Mouse (Mus musculus) natural killer cell, adult 2 months (primary cell): ENCODE data around the gene Tpcn2.

ENCODE experiments used
- DNase-seq, 2 experiments: peaks; one replicate each; pipeline ENCODE4 v3.0.0; 2022; ENCODE audit warnings: low spot score in 2 of 2

Gene Tpcn2

DNA sequence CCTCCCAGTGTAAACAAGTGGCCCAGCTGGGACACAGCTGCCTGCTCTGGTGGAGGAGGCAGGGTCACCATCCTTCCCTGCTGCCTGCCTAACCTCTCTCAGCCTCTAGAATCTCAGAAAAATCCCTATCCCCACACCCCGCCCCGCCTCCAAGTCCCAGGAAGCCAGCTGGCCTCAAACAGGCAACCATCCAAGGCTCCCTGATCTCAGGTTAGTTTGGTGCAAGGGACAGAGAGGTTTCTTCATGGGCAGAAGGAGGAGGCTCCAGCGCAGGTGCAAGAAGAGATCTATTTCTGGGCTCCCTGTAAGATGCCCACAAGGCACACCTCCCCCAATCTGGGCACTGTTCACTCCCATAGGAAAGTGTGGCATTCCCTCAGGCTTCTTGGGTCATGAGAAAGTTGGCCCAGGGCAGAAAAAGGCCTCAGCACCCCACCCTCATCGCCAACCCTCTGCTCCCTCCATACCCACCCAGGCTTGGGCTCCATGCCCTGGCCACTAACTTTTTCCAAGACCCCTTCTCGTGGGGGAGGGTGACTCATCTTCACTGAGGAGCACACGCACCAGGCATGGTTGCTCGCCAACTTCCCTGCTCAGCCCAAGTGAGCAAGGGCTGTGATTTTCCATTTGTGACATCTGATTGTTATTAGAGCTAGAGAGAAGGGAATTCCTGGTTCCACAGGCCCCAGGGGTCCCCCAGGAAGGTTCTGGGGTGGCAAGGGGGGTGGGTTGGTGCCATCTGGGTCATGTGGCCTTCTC lies 15.9 kb upstream of the Tpcn2 start:
- DNase-seq, result no peak

DNA sequence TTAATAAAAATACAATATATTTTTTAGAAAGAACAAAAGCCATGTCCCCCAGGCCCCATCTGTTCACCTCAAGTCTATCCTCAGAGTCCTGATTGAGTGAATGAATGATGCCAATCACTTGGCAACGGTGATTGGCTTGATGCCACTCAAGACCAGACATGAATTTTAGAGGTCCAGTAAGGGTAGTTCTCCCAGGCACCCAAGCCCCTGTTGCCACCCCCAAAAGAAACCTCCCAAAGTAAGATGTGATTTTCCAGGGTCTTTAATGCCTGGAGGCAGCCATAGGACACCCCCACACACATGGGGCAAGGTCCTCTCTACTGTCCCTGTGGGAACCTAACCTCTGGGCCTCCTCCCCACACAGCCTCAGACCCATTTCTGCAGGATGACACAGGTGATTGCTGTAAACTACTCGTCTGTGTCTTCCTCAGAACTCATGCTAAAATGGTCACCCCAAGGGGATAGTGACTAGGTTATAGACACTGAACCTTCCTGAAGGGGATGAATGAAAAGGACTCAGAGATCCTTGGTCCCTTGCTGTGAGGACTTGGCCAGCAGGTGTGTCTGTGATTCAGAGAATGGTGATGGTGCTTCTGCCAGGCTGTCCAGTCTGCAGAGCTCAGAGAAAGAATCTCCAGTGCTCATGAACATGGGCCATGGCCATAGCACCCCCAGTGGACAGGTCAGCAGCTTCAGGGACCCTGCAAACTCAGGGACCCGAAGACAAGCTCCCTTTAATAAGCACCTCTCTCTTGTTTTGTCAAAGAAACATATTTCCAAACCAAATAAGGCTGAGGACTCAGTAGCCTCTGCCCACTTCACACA lies 15.1 kb upstream of the Tpcn2 start:
- DNase-seq, result no peak

- DNase-seq, result no peak
These were observed 10.0 kb upstream of the Tpcn2 start for GRCm38 (mm10) chr7:145293859-145294258.

DNA sequence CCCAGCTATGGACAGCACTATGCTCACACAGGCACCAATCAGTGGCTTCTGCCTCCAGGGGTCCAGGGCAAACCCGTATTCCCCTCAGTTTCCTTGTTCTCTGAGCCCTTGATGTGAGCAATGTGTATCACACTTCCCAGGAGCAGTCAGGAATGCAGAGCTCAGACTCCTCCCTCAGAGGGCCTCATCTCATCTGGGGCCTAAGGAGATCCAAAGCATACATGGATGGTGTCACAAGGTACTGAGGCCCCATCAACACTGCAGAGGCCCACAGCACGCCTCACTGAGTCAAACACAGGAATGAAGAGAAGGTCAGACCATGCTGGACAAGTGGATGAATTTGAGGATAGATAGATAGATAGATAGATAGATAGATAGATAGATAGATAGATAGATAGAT lies 8.9 kb upstream of the Tpcn2 start:
- DNase-seq, result no peak

GRCm38 (mm10) chr7:145291847-145292246 lies 8.0 kb upstream of the Tpcn2 start:
- no peak for DNase-seq

- DNase-seq, result no peak
These were observed 5.5 kb upstream of the Tpcn2 start for GRCm38 (mm10) chr7:145289302-145289701.

DNA sequence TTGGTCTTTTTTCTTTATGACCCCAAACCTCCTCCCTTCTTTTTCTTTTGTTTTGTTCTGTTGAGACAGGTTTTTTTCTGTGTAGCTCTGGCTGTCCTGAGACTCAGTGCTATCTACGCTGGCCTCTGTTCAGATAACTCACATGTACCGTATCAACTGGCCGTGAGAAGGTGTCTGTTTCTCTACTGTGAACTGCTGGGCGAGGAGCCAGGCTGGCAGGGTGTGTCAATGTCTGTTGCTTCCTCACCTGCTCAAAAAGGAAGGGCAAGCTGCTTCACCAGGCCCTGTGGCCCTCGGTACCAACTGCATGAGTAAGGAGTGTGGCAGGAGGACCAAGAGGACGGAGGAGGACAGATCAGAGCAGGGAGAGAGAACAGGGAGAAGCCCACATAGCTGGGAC lies 3.6 kb upstream of the Tpcn2 start:
- no peak for DNase-seq

DNA sequence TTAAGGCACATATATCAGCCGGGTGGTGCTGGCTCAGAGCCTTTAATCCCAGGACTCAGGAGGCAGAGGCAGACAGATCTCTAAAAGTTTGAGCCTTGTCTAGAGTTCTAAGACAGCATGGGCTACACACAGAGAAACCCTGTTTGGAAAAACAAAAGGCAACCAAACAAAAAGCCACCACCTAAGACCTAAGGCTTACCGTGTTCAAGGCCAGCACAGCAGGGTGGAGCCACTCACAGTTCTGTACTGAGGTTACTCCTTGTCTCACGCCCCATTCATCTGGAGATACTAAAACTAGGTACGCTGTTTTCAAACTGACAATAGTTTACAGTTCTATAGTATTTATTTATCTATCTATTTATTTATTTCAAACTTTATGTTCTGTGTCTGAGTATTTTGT lies 1.7 kb upstream of the Tpcn2 start:
- no peak for DNase-seq

DNA sequence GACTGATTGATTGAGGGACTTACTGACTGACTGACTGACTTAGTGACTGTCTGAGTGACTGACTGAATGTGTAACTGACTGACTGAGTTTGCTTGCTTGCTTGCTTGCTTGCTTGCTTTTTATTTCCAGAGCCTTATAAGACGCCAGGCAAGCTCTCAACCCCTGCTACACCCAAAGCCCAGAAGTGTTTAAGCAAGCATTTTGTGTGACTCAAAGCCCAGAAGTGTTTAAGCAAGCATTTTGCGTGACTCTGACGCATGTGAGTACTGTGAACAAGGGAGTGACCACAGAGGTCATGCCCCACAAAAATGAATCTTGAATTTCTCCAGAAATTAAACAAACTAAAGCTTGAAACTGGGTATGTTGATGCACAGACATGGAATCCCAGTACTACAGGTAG lies 482 bp upstream of the Tpcn2 start:
- DNase-seq, result no peak

GRCm38 (mm10) chr7:145283041-145283440 lies 770 bp downstream of the Tpcn2 start:
- no peak for DNase-seq

DNA sequence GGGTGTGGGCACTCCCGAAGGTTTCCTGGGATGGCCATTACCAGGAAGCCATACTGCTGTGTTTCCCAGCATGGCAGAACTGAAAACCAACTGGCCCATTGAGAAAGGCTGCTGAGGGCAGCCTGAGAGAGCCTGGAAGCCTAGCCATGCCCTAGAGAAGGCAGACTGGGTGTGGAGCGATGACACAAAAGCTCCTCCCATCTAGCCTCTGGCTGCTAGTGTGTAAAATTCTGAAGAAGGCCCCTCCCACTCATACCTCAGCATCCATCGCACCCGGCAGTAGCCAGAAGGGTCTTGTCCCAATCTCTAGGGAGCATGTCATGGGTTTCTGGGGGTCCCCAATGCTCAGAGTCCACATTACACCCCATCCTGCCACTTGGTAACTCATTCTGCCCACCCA lies 2.4 kb downstream of the Tpcn2 start:
- no peak for DNase-seq

- DNase-seq, result no peak
These were observed 8.3 kb downstream of the Tpcn2 start for GRCm38 (mm10) chr7:145275488-145275887.

- DNase-seq, result no peak
These were observed 12.9 kb downstream of the Tpcn2 start for GRCm38 (mm10) chr7:145270955-145271354.

DNA sequence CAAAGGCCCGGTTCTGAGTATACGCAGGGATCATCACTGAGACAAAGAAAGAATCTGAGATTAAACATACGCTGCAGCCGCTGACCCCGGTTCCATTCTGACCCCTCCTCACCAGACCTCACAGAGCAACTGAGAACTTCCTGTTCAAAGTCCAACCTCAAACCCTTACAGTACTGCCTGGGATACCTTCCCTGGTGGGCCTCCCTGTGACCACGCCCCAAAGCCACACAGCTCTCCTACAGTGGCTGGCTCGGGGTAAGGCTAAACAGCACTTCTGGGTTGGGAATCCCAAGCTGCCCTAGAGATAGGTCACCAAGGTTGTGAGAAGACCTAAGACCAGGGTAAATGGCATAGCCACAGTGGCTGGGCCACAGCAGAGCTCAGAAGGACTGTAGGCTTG lies 14.9 kb downstream of the Tpcn2 start:
- DNase-seq, result no peak

GRCm38 (mm10) chr7:145266011-145266410 lies 17.8 kb downstream of the Tpcn2 start:
- no peak for DNase-seq

GRCm38 (mm10) chr7:145264202-145264601 lies 19.6 kb downstream of the Tpcn2 start:
- no peak for DNase-seq

DNA sequence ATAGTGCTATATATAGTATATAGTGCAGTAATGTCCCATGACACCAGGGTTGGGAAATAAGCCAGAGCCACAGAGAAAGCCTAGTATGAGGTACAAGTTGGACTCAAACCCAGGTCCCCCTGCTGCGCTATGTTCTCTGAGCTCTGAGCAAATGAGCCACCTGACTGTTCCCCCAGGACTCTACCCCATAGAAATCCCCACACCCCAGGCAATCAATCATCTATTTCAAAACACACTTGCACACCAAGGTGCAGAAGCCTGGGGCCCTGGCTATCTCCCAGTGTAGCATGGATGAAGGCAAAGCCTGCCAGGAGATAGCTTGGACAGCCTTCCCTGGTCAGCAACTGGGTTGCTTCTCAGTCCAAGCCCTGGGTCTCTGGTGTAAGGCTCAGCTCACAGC lies 27.7 kb downstream of the Tpcn2 start:
- DNase-seq, result no peak

GRCm38 (mm10) chr7:145253986-145254630 lies 29.7 kb downstream of the Tpcn2 start:
- no peak for DNase-seq

GRCm38 (mm10) chr7:145252715-145253476 lies 30.9 kb downstream of the Tpcn2 start:
- peak in 1 of 2 experiments; percentile 47 for DNase-seq

DNA sequence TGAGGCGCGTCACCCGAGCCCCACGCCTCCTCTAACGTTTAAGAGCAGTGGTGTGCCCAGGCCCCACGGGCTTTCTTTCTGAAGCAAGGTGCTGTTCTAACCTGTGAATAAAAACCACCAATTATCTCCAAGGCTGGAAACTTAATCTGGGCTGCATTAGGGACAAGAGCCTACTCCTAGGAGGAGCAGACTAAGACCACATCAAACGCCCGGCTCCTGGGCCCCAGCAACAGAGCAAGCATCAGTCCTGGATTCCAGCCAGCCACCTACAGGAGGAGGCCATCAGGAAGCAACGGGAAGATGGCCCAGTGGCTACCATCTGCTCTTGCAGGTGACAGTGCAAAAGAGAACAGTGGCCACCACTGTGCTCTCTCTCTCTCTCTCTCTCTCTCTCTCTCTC lies 33.6 kb downstream of the Tpcn2 start:
- DNase-seq, result no peak

DNA sequence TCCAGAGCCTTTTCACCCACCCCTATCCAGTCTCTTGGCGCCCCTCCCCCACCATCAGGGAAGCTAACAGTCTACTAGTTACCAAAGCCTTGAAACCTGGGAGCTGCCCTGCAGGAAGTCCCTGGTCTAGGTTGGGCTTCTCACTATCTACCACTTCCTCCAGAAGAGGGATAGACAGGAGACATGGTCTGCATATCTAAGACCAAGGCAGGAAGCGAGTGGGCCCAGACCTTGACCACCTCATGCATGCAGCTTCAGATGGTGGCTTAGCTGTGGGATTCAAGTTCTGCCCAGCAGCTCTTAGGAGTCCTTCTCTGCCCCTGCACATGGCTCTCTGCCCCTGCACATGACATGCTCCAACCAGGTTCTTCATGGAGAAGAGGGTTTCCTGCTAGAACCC lies 34.9 kb downstream of the Tpcn2 start:
- no peak for DNase-seq
